Mouse (Mus musculus): ENCODE results near the gene 9530068E07Rik. TPM values are rescaled to one million over a fixed set of nuclear protein-coding genes. Genes with fewer than 3 reads are reported as not detected.

The 9530068E07Rik gene
- polyA plus RNA-seq, 1 experiment = 151 TPM

DNA sequence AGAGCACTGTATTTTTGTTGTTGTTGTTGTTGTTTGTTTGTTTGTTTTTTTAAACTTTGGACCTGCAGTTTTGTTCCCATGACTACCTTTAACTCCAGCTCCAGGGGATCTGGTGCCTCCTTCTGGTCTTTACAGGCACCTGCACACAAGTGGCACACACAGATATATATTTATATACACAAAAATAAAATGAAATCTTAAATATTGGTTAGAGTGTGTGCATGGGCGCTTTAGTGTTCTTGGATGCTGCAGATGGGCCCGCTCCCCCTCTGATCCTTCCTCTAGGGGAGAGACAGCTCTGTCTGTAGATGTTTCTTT is 26.1 kb upstream of the 9530068E07Rik start:
- Histone ChIP-seq H3K4me2 (ENCODE audit: low read depth) (no peak overlapping the region), H3ac (ENCODE audit: control insufficient read depth, insufficient read length) (no peak overlapping the region), H3K4me3 (no peak overlapping the region), H3K27me3 (ENCODE audit: control insufficient read depth, insufficient read depth, insufficient read length) (no peaks in the 10 kb centered on the region), H3K79me2 (ENCODE audit: control insufficient read depth, insufficient read depth) (peaks cover 85% of the 10 kb centered on the region), H3K36me3 (ENCODE audit: control insufficient read depth, insufficient read depth) (peaks cover 5% of the 10 kb centered on the region)
- TF ChIP-seq E2F4 (IDR thresholded peaks at IDR 0.05; ENCODE audit: insufficient read depth) (no peak), CEBPB (IDR thresholded peaks at IDR 0.05; ENCODE audit: insufficient read depth, poor library complexity, severe bottlenecking) (no peak), MYOD1 (IDR thresholded peaks at IDR 0.05; ENCODE audit: control insufficient read depth in 1 of 3, insufficient read length in 2 of 3, low read depth in 2 of 3) (no peak), POLR2A (IDR thresholded peaks at IDR 0.05; ENCODE audit: insufficient read length, low read depth) (no peak), USF1 (IDR thresholded peaks at IDR 0.05; ENCODE audit: low read depth) (no peak), REST (IDR thresholded peaks at IDR 0.05; ENCODE audit: insufficient read depth, insufficient read length) (no peak), MAX (IDR thresholded peaks at IDR 0.05; ENCODE audit: low read depth) (no peak), POLR2AphosphoS2 (IDR thresholded peaks at IDR 0.05; ENCODE audit: insufficient read length, low read depth) (no peak), TCF3 (IDR thresholded peaks at IDR 0.05; ENCODE audit: insufficient read length, low read depth) (no peak), SRF (IDR thresholded peaks at IDR 0.05; ENCODE audit: control insufficient read depth, insufficient read length, low read depth) (no peak), TCF12 (IDR thresholded peaks at IDR 0.05; ENCODE audit: insufficient read depth, poor library complexity, severe bottlenecking) (no peak), MYOG (IDR thresholded peaks at IDR 0.05; ENCODE audit: control insufficient read depth in 1 of 3, insufficient read depth in 1 of 3, insufficient read length in 2 of 3, low read depth in 2 of 3) (no peak)

GRCm38 (mm10) chr11:52370538-52370937 is 25.7 kb upstream of the 9530068E07Rik start:
- no peak overlapping the region for H3K4me3 ChIP-seq
- H3K79me2 ChIP-seq (ENCODE audit: control insufficient read depth, insufficient read depth) = peaks cover 81% of the 10 kb centered on the region
- TF ChIP-seq MYOG (IDR thresholded peaks at IDR 0.05; ENCODE audit: control insufficient read depth in 1 of 3, insufficient read depth in 1 of 3, insufficient read length in 2 of 3, low read depth in 2 of 3) (no peak), POLR2AphosphoS2 (IDR thresholded peaks at IDR 0.05; ENCODE audit: insufficient read length, low read depth) (no peak), SRF (IDR thresholded peaks at IDR 0.05; ENCODE audit: control insufficient read depth, insufficient read length, low read depth) (no peak), POLR2A (IDR thresholded peaks at IDR 0.05; ENCODE audit: insufficient read length, low read depth) (no peak), USF1 (IDR thresholded peaks at IDR 0.05; ENCODE audit: low read depth) (no peak), E2F4 (IDR thresholded peaks at IDR 0.05; ENCODE audit: insufficient read depth) (no peak), MYOD1 (IDR thresholded peaks at IDR 0.05; ENCODE audit: control insufficient read depth in 1 of 3, insufficient read length in 2 of 3, low read depth in 2 of 3) (no peak), REST (IDR thresholded peaks at IDR 0.05; ENCODE audit: insufficient read depth, insufficient read length) (no peak), CEBPB (IDR thresholded peaks at IDR 0.05; ENCODE audit: insufficient read depth, poor library complexity, severe bottlenecking) (no peak), TCF3 (IDR thresholded peaks at IDR 0.05; ENCODE audit: insufficient read length, low read depth) (no peak), TCF12 (IDR thresholded peaks at IDR 0.05; ENCODE audit: insufficient read depth, poor library complexity, severe bottlenecking) (no peak), MAX (IDR thresholded peaks at IDR 0.05; ENCODE audit: low read depth) (no peak)
- no peaks in the 10 kb centered on the region for H3K27me3 ChIP-seq (ENCODE audit: control insufficient read depth, insufficient read depth, insufficient read length)
- H3K4me2 ChIP-seq (ENCODE audit: low read depth) = no peak overlapping the region
- H3K36me3 ChIP-seq (ENCODE audit: control insufficient read depth, insufficient read depth) = peaks cover 9% of the 10 kb centered on the region
- H3ac ChIP-seq (ENCODE audit: control insufficient read depth, insufficient read length) = no peak overlapping the region

- no peak for TF ChIP-seq POLR2A (IDR thresholded peaks at IDR 0.05; ENCODE audit: insufficient read length, low read depth)
- TF ChIP-seq MYOG (IDR thresholded peaks at IDR 0.05; ENCODE audit: control insufficient read depth in 1 of 3, insufficient read depth in 1 of 3, insufficient read length in 2 of 3, low read depth in 2 of 3) = no peak
- TF ChIP-seq USF1 (IDR thresholded peaks at IDR 0.05; ENCODE audit: low read depth) = no peak
- TF ChIP-seq CEBPB (IDR thresholded peaks at IDR 0.05; ENCODE audit: insufficient read depth, poor library complexity, severe bottlenecking) = no peak
- TF ChIP-seq MAX (IDR thresholded peaks at IDR 0.05; ENCODE audit: low read depth) = no peak
- no peak for TF ChIP-seq MYOD1 (IDR thresholded peaks at IDR 0.05; ENCODE audit: control insufficient read depth in 1 of 3, insufficient read length in 2 of 3, low read depth in 2 of 3)
- TF ChIP-seq TCF12 (IDR thresholded peaks at IDR 0.05; ENCODE audit: insufficient read depth, poor library complexity, severe bottlenecking) = no peak
- no peak for TF ChIP-seq SRF (IDR thresholded peaks at IDR 0.05; ENCODE audit: control insufficient read depth, insufficient read length, low read depth)
- no peak for TF ChIP-seq E2F4 (IDR thresholded peaks at IDR 0.05; ENCODE audit: insufficient read depth)
- no peak for TF ChIP-seq TCF3 (IDR thresholded peaks at IDR 0.05; ENCODE audit: insufficient read length, low read depth)
- no peak for TF ChIP-seq POLR2AphosphoS2 (IDR thresholded peaks at IDR 0.05; ENCODE audit: insufficient read length, low read depth)
- TF ChIP-seq REST (IDR thresholded peaks at IDR 0.05; ENCODE audit: insufficient read depth, insufficient read length) = no peak
- Histone ChIP-seq H3K27me3 (ENCODE audit: control insufficient read depth, insufficient read depth, insufficient read length) (no peaks in the 10 kb centered on the region), H3K36me3 (ENCODE audit: control insufficient read depth, insufficient read depth) (peaks cover 29% of the 10 kb centered on the region), H3K4me2 (ENCODE audit: low read depth) (no peak overlapping the region), H3K4me3 (no peak overlapping the region), H3K79me2 (ENCODE audit: control insufficient read depth, insufficient read depth) (peaks cover 49% of the 10 kb centered on the region), H3ac (ENCODE audit: control insufficient read depth, insufficient read length) (no peak overlapping the region)
Observed at GRCm38 (mm10) chr11:52373841-52374240, 22.4 kb upstream of the 9530068E07Rik start.

- Histone ChIP-seq H3K4me3 (no peak overlapping the region), H3K4me2 (ENCODE audit: low read depth) (no peak overlapping the region), H3K36me3 (ENCODE audit: control insufficient read depth, insufficient read depth) (peaks cover 29% of the 10 kb centered on the region), H3K27me3 (ENCODE audit: control insufficient read depth, insufficient read depth, insufficient read length) (no peaks in the 10 kb centered on the region), H3K79me2 (ENCODE audit: control insufficient read depth, insufficient read depth) (peaks cover 48% of the 10 kb centered on the region), H3ac (ENCODE audit: control insufficient read depth, insufficient read length) (no peak overlapping the region)
- no peak for TF ChIP-seq POLR2AphosphoS2 (IDR thresholded peaks at IDR 0.05; ENCODE audit: insufficient read length, low read depth)
- no peak for TF ChIP-seq MYOG (IDR thresholded peaks at IDR 0.05; ENCODE audit: control insufficient read depth in 1 of 3, insufficient read depth in 1 of 3, insufficient read length in 2 of 3, low read depth in 2 of 3)
- no peak for TF ChIP-seq MYOD1 (IDR thresholded peaks at IDR 0.05; ENCODE audit: control insufficient read depth in 1 of 3, insufficient read length in 2 of 3, low read depth in 2 of 3)
- no peak for TF ChIP-seq POLR2A (IDR thresholded peaks at IDR 0.05; ENCODE audit: insufficient read length, low read depth)
- no peak for TF ChIP-seq USF1 (IDR thresholded peaks at IDR 0.05; ENCODE audit: low read depth)
- no peak for TF ChIP-seq CEBPB (IDR thresholded peaks at IDR 0.05; ENCODE audit: insufficient read depth, poor library complexity, severe bottlenecking)
- no peak for TF ChIP-seq E2F4 (IDR thresholded peaks at IDR 0.05; ENCODE audit: insufficient read depth)
- no peak for TF ChIP-seq SRF (IDR thresholded peaks at IDR 0.05; ENCODE audit: control insufficient read depth, insufficient read length, low read depth)
- no peak for TF ChIP-seq TCF3 (IDR thresholded peaks at IDR 0.05; ENCODE audit: insufficient read length, low read depth)
Observed at GRCm38 (mm10) chr11:52374340-52374739, 21.9 kb upstream of the 9530068E07Rik start.
